Mouse (Mus musculus) left cerebral cortex, adult 11 months (tissue): ENCODE measurements around the gene Cenpc1.

Source experiments
- DNase-seq: peaks from one replicate; pipeline ENCODE4 v3.0.0; 2022; ENCODE audit warnings: low spot score

Cenpc1 gene

DNA sequence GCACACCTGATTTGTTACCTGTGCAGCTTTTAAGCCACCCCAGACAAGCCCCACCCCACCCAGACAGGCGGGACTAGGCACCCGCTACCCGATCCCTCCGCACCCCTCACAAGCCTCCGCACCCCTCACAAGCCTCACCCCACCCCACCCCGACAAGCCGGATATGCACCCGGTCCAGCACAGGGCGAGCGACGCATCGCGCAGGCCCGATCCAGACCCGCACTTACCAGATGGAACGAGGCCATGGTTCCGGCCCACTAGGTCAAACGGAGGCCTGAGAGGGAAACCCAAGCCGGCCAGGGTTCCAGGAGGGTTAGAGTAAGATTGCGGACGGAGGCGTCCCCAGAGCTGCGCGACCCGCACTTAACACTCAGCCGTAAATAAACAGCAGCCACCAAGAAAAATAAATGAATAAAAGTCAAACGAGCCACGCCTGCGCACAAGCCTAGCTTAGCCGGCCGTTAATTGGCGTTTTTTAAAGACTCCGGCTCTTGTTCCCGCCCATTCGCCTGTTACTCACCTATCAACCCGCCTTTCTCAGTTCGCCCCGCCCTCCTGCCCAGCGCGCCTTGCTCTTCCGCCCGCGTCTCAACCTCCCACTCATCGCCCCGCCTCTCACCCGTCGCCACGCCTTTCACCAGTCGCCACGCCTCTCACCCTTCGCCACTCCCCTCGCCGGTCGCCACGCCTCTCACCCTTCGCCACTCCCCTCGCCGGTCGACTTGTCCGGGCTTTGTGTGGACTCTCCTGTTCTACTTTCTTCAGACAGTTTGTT lies at the start of gene Cenpc1:
Gene Cenpc1 (minus strand): TSS at position 483 of the 775 bp plus-strand sequence.
- peak; percentile 93 for DNase-seq

DNA sequence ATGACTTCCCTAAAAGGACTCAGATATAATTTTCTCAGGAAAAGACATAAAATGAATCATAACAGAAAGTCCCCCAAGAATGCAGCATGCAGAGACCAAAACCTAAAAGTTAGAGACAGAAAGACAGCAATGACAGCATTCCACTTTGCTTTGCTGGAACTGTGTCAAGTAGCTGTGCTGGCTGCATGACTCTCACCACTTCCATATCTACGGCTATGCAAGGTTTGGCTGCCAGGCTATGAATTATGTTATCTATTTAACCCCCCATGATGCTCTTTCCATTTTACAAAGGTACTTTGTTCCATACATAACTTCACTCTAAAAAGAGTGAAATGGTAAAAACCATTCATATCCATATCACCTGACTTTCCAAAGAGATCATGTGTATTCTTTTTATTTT lies 48.6 kb upstream of the Cenpc1 start:
- DNase-seq = no peak

DNA sequence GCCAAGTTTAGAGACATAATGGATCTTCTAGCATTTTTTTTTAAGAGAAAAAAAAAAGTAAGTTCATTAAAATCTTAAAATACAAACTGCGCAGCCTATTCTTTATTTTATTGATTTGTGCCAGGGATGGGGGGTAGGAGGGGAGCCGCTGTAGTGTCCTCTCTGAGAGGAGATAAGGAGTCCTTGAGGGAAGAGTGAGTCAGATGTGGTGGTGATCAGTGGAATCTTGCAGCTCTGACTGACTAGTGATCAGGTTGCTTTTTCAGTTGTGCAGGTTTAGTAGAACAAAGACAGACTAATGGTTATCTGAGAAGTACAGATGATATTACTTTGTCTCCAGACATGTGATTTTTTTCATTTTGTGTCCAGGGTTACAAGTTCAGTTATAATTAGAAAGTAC lies 47.7 kb upstream of the Cenpc1 start:
- no peak for DNase-seq

DNA sequence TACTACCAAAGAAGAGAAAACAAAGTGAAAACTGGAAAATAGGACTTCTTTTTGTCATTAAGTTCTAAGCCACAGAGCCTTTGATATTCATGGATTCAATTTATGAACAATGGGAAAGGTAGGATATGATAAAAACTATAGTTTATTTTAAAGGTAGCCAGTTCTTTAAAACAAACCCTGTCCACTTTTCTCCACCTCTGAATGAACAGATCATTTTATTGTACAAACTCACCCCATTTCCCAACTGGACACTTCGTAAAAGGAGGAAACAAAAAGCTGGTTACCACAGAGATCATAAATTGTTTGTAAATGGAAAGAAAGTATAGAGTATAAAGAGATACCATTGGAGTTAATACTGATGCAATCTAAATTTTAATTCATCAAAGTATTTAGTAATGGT lies 45.7 kb upstream of the Cenpc1 start:
- no peak for DNase-seq

DNA sequence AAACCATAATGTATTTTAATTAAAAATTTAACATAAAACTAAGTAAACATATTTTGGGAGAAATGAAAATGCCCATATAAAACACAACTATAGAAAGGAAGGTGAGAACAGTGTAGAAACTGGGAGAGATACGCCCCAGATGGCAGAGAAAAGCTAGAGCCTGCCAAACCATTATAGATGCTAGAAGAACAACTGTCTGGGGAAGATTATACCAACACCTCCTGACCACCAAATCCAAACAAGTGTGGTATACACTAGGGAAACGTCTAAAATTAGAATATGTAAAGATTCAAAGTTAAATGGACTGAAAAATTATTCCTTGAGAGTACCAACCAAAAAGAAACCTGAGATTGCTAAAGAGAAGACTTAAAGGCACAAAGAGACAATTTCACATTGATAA lies 41.2 kb upstream of the Cenpc1 start:
- DNase-seq = no peak

DNA sequence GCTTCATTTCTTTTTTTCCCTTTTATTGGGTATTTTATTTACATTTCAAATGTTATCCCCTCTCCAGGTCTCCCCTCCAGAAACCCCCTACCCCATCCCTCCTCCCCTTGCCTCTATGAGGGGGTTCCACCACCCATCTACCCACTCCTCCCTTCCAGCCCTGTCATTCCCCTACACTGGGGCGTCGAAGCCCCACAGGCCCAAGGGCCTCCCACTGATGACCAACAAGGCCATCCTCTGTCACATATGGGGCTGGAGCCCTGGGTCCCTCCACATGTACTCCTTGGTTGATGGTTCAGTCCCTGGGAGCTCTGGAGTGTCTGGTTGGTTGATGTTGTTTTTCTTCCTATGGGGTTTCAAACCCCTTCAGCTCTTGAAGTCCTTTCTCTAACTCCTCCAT lies 36.8 kb upstream of the Cenpc1 start:
- DNase-seq = no peak

DNA sequence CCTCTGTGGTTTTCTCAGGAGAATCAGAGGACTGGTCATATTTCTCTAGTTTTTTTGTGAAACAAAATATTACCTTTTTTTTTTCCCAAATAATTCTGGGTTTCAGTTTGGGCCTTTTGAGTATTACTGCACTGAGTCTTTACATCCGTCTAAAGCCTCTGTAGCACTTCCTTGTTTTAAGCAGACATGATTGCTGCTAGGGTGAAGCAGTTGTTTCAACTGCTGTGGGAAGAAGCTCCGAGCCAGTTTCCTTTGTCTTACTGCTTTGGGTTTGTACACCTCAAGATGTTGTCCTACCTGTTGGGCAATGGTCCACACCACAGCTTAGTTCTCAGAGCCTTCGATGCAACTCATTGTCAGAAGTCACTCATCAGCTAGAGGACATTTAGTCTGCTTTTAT lies 35.2 kb upstream of the Cenpc1 start:
- DNase-seq = no peak

DNA sequence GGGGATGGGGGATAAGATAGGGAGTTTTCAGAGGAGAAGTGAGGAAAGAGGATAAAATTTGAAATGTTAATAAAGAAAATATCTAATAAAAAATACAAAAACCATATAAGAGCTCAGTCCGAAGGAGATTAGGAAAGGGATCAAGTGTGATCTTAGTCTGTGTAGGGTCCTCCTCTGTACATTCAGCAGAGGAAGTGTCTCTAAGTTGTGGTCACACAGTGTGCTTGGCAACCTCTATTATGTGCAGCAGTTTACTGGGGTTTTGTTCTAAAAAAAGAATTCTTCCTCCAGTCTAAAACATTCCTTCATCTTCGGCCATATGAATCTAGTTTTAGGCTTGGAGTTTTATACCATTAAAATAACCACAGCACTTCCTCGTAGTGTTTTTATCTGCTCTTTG lies 33.6 kb upstream of the Cenpc1 start:
- no peak for DNase-seq

DNA sequence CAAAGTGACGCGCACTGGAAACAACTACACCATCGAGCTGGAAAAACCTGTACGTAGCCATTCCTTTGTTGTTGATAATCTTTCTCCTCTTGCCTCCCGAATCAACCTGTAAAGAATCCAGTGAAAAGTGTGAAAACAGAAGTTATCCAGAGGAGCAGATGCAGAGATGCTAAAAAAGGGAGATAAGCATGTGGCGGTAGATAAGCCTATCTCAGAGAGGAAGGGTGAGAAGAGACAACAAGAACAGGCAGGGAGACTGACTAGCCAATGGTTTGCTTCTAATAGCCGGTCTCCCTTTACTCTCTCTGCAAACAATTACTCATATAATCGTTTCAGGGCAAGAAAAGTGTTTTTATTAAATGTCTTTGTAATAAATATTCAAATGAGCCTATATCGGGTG lies 29.4 kb upstream of the Cenpc1 start:
- DNase-seq = no peak

DNA sequence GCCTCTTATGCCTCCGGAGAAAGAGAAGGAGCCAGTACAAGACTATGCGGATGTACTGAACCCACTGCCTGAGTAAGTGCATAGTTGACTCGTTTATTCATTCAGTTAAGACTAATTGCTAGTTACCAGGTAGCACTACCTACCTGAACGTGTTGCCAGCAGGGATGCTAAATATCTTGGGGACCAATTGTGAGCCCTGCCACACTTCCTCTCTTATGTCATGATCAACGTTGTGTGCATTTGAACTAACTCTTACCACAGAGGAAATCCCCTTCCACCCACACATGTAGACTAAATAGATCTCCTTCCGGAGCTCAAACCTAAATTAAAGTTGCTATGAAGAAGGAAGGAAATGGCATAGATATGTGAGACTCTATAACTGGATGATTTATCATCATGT lies 21.4 kb upstream of the Cenpc1 start:
- no peak for DNase-seq

DNA sequence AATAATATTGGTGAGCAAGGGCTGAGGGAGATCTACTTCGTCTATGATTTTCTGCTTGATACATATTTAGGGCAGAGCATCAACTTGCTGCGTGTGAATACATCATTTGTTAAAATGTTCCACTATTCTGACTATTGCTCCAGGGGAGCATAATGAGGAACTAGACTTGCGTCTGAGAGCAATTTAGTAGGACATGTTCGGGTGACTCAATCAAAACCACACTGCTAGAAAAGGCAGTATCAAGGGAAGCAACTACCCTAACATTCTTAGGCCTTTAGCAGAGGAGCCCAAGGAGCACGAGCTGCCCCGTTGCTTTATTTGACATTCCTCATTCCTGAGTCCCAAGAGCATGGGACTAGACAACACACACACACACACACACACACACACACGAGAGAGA lies 19.6 kb upstream of the Cenpc1 start:
- no peak for DNase-seq

DNA sequence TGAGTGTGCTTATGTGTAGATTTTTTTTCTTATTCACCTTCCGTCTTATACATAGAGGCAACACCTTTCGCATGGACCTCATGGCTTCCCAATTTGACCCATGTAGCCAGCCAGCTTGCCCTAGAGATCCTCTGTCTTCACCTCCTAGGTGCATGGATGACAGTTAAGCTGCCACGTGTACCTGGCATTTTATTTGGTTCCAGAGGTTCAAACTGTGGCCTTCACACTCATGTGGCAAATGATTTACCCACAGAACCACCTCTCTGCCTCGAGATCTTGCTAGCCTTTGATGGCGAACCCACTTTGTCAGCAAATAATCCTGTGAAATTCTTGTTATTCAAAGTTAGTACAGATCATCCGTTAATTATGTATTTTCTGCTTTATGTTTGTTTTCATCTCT lies 18.6 kb upstream of the Cenpc1 start:
- no peak for DNase-seq

DNA sequence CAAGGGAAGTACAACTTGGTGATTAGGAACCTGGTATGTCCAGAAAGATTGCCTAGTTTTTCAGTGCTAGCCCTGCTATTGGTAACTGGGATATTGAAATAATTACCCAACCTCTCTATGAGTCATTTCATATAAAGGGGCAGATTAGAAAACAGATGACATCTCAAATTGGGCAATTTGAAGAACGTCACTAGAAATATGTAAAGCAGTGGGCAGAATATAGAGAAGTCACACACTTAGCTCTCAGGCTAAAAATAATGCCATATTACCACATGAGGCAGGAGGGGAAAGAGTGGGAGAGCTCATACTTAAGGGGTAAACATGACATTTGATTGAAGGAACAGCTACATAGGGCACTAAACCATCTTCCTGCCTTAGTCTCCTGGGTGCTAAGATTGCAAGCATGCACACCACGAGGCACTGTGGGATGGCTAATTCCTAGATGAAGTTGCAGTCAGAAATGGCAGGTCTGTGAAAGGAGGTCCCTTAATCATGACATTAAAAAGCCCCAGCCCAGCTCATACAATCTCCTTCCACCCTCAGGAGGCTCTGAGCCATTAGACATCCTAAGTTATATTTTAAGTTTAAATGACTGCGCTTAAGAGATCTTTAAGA lies 13.4 kb upstream of the Cenpc1 start:
- no peak for DNase-seq

DNA sequence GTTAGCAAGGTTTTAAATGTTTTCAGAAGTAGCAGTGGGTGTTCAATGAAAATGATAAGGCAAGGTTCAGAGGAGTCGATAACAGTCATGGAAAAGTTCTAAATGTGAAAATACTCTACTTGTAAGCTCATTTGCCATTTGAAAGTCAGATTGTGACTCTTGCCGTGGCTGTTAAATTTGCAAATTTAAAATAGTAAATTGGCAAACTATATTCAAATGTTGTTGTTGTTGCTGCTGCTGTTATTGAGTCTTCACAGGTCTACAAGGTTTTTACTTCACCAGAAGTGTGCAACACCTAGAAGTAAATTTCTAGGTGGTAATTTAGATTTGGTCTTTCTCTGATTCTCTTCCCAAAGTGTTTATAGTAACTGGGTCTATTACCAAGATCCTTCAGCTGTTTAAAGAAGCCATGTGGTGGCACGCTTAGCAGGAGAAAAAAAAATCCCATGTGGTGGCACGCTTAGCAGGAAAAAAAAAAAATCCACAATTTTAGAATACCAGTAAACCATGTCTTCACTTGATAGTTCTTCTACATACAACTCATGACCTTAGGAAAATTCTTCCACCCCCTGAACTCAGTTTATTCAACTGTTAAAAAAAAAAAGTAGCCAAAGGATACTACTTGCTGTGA lies 7.5 kb upstream of the Cenpc1 start:
- no peak for DNase-seq

DNA sequence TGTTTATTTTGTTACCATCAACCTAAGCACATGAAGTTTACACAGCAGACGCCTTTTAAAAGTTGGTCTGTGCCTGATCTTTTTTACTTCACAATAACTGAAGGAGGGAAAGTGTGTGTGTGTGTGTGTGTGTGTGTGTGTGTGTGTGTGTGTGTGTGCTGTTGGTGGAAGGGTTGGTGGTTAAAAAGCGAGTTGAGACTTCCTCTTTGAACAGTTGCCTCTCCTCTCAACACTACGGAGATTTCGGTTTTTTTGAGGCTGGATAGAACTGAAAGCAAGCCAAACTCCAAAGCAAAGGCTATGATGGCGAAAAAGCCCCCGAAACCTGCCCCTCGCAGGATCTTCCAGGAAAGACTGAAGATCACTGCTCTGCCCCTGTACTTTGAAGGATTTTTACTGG lies 6.2 kb upstream of the Cenpc1 start, which contains the start of gene Stap1:
Gene Stap1 (plus strand): TSS at position 209 of the 400 bp plus-strand sequence.
- DNase-seq = no peak

DNA sequence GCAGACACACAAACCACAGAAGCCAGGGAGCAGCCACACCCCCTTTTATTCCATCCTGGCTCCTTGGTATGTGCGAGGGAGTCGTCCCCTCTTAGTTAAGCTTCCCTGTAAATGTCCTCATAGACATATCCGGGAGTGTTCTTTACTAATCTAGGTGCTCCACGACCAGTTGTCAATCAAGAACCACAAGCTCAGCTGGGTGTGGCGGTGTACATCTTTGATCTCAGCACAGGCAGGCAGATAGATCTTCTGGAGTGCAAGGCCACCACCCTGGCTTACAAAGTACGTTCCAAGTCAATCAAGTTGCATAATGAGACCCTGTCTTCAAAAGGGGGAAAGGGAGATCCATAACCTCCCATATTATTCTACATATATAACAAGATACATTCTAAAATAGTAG lies 3.7 kb upstream of the Cenpc1 start:
- DNase-seq = no peak

DNA sequence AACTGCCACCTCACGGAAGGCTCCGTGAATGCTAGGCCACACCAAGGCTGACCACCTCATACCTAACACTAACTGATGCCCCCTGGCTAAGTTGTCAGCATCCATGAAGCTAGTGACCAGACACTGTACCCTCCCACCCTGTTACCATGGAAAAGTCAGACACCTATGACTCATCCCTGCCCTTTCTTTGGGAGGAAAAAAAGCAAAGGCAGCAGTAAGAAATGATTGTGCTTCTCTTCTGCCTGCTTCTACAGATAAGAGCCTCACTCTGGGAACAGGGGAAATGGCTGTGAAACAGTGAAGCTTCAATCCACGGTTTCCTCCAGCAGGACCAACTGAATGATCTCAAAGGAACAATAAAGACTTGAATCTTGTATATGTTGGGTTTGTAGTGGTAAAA lies 3.1 kb upstream of the Cenpc1 start:
- DNase-seq = no peak

DNA sequence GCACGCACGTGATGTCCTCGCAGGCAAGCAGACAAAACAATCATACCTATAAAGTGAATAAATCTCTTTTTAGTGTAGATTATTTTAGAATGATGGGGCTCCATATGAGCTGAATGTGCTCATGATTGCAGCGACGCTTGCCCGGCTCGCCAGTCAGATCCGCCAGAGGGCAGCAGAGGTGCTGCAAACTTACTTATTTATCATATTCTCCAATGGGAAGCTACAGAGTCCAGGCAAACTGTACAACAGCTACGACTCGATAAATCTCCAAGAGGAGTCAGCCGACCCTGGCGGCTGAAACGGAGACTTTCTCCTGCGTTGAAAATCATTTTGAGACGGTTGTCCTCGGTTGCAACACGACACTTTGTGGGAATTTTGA lies 1.2 kb upstream of the Cenpc1 start:
- peak; percentile 86 for DNase-seq

DNA sequence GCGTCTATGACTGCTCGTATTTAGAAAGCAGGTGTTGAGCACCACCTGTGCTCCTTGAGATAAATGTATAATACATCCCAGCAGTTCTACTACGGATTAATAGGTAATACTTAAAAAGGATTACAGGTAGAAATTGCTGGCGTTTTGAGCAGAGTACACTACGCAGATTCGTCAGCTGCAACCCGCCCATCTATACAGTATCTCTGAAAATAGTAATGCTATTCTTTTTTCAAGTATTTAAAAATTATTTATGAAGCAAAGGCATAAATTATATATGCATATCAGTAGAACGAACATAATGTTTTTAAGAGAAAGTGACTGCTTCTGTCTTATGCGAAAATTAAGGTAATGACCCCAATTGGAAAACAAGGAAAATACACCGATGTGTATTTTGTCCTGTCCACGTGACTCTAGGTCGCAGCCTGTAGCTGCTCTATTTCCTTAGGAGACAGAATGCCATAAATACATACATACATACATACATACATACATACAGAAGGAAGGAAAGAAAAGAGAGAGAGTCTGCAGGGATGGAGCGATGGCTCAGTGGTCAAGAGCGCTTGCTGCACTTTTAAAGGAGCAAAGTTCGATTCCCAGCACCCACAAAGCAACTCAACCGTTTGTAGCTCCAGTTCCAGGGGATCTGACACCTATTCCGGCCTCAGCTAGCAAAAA lies 630 bp upstream of the Cenpc1 start:
- no peak for DNase-seq

DNA sequence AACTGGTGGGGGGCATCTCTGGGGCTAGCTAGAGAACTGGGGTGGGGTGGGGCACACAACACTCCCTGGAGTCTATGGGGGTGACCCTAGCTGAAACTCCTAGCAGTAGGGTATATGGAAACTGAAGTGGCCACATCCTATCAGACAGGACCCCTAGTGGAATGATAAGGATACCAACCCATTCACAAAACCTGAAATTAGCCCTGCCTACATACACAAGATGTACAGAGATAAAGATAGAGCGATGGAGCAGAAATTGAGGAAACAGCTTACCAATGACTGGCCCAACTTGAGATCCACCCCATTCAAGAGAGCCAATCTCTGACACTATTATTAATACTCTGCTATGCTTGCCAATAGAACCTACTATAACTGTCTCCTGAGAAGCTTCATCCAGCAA lies 1.9 kb downstream of the Cenpc1 start:
- no peak for DNase-seq

DNA sequence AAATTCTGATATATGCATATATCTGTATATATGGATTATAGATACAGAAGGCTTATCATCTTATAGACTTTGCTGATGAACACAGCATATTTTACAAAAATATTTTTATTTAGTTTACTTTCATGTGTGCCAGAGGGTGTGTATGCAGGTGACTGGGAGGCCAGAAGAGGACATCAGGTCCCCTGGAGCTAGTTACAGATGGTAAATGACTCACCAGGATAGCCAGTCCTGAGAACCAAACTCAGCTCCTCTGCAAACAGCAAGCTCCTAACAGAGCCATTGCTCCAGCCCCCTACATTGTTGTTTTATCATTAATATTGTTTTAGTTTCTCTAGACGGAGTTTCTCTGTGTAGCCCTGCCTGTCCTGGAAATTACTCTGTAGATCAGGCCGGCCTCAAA lies 35.6 kb downstream of the Cenpc1 start:
- DNase-seq = no peak

DNA sequence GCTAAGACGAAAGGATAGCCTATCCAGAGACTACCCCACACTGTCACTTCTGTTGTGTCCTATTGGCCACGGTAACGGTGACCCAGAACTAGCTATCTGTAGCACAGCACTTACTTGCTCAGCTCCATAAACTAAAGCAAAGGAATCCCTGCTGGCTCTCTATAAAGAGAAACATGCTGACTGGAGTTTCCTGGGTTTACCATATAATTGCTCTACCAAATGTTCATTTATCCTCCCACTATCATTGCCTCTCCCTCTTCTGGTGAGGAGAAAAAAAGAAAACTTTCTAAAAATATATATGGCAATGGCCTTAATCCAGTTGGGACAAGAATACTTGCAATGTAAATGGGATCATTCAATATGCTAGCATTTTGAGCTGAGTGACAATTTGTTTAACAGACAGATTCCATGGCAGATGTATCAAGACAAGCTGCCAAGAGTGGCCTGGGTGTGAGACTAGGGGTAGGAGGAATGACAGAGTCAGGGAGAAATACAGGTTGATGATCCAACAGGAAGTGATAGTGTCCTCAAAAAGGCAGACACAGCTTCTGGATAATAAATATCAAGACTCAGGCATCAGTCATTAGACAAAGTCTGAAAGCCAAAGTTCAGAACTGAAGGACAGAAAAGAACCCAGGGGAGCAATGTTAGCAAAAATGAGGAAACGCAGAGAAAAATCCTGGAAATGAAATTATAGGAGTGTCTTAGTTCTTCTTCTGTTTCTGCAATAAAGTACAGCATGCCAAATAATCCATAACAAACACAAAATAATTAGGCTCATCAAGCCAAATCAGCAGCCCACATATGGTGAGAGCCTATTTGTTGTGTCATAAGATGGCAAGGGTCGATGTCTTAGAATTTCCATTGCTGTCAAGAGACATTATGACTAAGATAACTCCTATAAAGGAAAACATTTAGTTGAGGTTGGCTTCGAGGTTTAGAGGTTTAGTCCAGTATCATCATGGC lies 68.6 kb downstream of the Cenpc1 start:
- no peak for DNase-seq
